Comparison of ENCODE assay signal across 8 mouse cellular contexts in genomic region chr9:21614864-21615616, GRCm38 (mm10). TPM values are rescaled to one million over a fixed set of nuclear protein-coding genes. Genes with fewer than 3 reads are reported as not detected.
DNase-seq lines count a peak whose midpoint lies in the region; ATAC-seq and TF ChIP-seq lines count a peak whose summit lies in the region.

No protein-coding gene starts in this region.

- H3K4me3 ChIP-seq in heart, embryonic 10.5 days = peak overlapping the region; percentile 88
- H3K4me3 ChIP-seq in C2C12 (ENCODE audit: insufficient read depth, poor library complexity, severe bottlenecking) = peak overlapping the region; percentile 31
- H3K4me3 ChIP-seq in forebrain, embryonic 11.5 days (ENCODE audit: low read depth, low read length) = peak overlapping the region; percentile 72
- peak overlapping the region; percentile 92 for H3K4me3 ChIP-seq in liver, embryonic 13.5 days (replicated peaks)

- peaks cover 12% of the 10 kb centered on the region for H3K36me3 ChIP-seq in heart, embryonic 10.5 days
- no peaks in the 10 kb centered on the region for H3K36me3 ChIP-seq in C2C12 (ENCODE audit: control insufficient read depth, insufficient read depth)
- H3K36me3 ChIP-seq in forebrain, embryonic 11.5 days (ENCODE audit: control insufficient read depth, insufficient read depth, low read length) = no peaks in the 10 kb centered on the region
- H3K36me3 ChIP-seq in liver, embryonic 13.5 days = peaks cover 8% of the 10 kb centered on the region

- ATAC-seq in forebrain, embryonic 11.5 days (replicated peaks; ENCODE audit: low FRiP score) = no peak
- ATAC-seq in liver, embryonic 13.5 days (ENCODE audit: low read depth) = no peak

- no peak for DNase-seq in heart, embryonic 10.5 days (ENCODE audit: low spot score)
- no peak for DNase-seq in heart, adult 18-20 months
- DNase-seq in forebrain, embryonic 11.5 days (ENCODE audit: low spot score) = no peak
- no peak for DNase-seq in liver, embryonic 13.5 days
- no peak for DNase-seq in frontal cortex, postnatal 36 days (ENCODE audit: low spot score in 2 of 2)
- no peak for DNase-seq in adrenal gland, postnatal 14 days
- DNase-seq in yolk sac, embryonic 10.5 days (ENCODE audit: low spot score) = no peak

- H3K27me3 ChIP-seq in heart, embryonic 10.5 days (ENCODE audit: insufficient read depth, poor library complexity, severe bottlenecking) = no peaks in the 10 kb centered on the region
- H3K27me3 ChIP-seq in C2C12 (ENCODE audit: control insufficient read depth, insufficient read depth, insufficient read length) = no peaks in the 10 kb centered on the region
- no peaks in the 10 kb centered on the region for H3K27me3 ChIP-seq in forebrain, embryonic 11.5 days (ENCODE audit: control insufficient read depth, insufficient read depth, low read length)
- no peaks in the 10 kb centered on the region for H3K27me3 ChIP-seq in liver, embryonic 13.5 days

- H3K9me3 ChIP-seq in heart, embryonic 10.5 days = no peaks in the 10 kb centered on the region
- no peaks in the 10 kb centered on the region for H3K9me3 ChIP-seq in forebrain, embryonic 11.5 days (ENCODE audit: control insufficient read depth, low read length)
- no peaks in the 10 kb centered on the region for H3K9me3 ChIP-seq in liver, embryonic 13.5 days (replicated peaks)

- no peak for TF ChIP-seq CTCF in C2C12 (IDR thresholded peaks at IDR 0.05; ENCODE audit: control insufficient read depth, insufficient read depth, insufficient read length)

- H3K4me2 ChIP-seq in forebrain, embryonic 11.5 days (ENCODE audit: low read depth, low read length, severe bottlenecking) = peak overlapping the region; percentile 73
- peak overlapping the region; percentile 85 for H3K4me2 ChIP-seq in liver, embryonic 13.5 days

- H3K79me3 ChIP-seq in C2C12 (ENCODE audit: low read depth) = peaks cover 36% of the 10 kb centered on the region

- H3K4me1 ChIP-seq in heart, embryonic 10.5 days = peaks cover 14% of the 10 kb centered on the region; the same call in 1 of the 2 replicates
- H3K4me1 ChIP-seq in forebrain, embryonic 11.5 days (replicated peaks; ENCODE audit: control insufficient read depth, insufficient read depth, low read length) = peaks cover 8% of the 10 kb centered on the region; the same call in 1 of the 2 replicates
- H3K4me1 ChIP-seq in liver, embryonic 13.5 days (replicated peaks) = peaks cover 38% of the 10 kb centered on the region

- peaks cover 50% of the 10 kb centered on the region for H3K79me2 ChIP-seq in C2C12 (ENCODE audit: control insufficient read depth, insufficient read depth)

- peak overlapping the region; percentile 99 for H3K27ac ChIP-seq in heart, embryonic 10.5 days
- peak overlapping the region; percentile 94 for H3K27ac ChIP-seq in forebrain, embryonic 11.5 days (ENCODE audit: low read depth, low read length)
- H3K27ac ChIP-seq in liver, embryonic 13.5 days = peak overlapping the region; percentile 89

- peak overlapping the region; percentile 80 for H3ac ChIP-seq in C2C12 (ENCODE audit: control insufficient read depth, insufficient read length, low read depth)

- peak overlapping the region; percentile 82 for H3K9ac ChIP-seq in forebrain, embryonic 11.5 days (ENCODE audit: low read length)
- peak overlapping the region; percentile 94 for H3K9ac ChIP-seq in liver, embryonic 13.5 days

- WGBS in heart, embryonic 10.5 days = 79% methylated on average over 15 of the region's 15 CpGs
- WGBS in forebrain, embryonic 11.5 days = 79% methylated on average over 15 of the region's 15 CpGs
- WGBS in liver, embryonic 13.5 days (ENCODE audit: insufficient replicate concordance) = 59% methylated on average over 15 of the region's 15 CpGs

TF ChIP-seq in C2C12, 6 proteins besides CTCF, POLR2A, EP300 and RAD21:
- TF ChIP-seq CEBPB (IDR thresholded peaks at IDR 0.05; ENCODE audit: low read depth) (no peak), USF1 (IDR thresholded peaks at IDR 0.05; ENCODE audit: low read depth) (no peak), FOSL1 (IDR thresholded peaks at IDR 0.05; ENCODE audit: insufficient read depth, low read length, poor library complexity, severe bottlenecking) (no peak)

RNA-seq across cellular contexts. Expression of gene Smarca4, which starts 0.9 kb away (rescaled TPM):
- 91.1 and 113 TPM in 2 replicates for polyA plus RNA-seq in heart, embryonic 10.5 days (2016; fragmentation: Nextera tagmentation; extraction: Ambion mirVana)
- total RNA-seq in heart, adult 18-20 months (2021) = 10 to 100 TPM; 45.7 to 50.8 TPM
- 72.2 TPM for polyA plus RNA-seq in C2C12 (2012; fragmentation: generic; extraction: Trizol)
- polyA plus RNA-seq in forebrain, embryonic 11.5 days (2014; fragmentation: Nextera tagmentation; extraction: Ambion mirVana) = 191 and 197 TPM in 2 replicates
- polyA plus RNA-seq in liver, embryonic 13.5 days (2015; fragmentation: Nextera tagmentation; extraction: Ambion mirVana) = 26.5 and 29.5 TPM in 2 replicates
- 70.8 and 71.0 TPM in 2 replicates for total RNA-seq in adrenal gland, postnatal 14 days (2021)

RNA-seq across cellular contexts. Expression of gene Yipf2, which starts 22.4 kb away (rescaled TPM):
- 17.1 and 22.8 TPM in 2 replicates for polyA plus RNA-seq in heart, embryonic 10.5 days (2016; fragmentation: Nextera tagmentation; extraction: Ambion mirVana)
- total RNA-seq in heart, adult 18-20 months (2021) = 1 to 10 TPM; 4.8 to 7.6 TPM
- polyA plus RNA-seq in C2C12 (2012; fragmentation: generic; extraction: Trizol) = 12.5 TPM
- 15.5 and 16.0 TPM in 2 replicates for polyA plus RNA-seq in forebrain, embryonic 11.5 days (2014; fragmentation: Nextera tagmentation; extraction: Ambion mirVana)
- 8.8 and 10.2 TPM in 2 replicates for polyA plus RNA-seq in liver, embryonic 13.5 days (2015; fragmentation: Nextera tagmentation; extraction: Ambion mirVana)
- 22.6 and 23.2 TPM in 2 replicates for total RNA-seq in adrenal gland, postnatal 14 days (2021)

RNA-seq across cellular contexts. Expression of gene Timm29, which starts 22.5 kb away (rescaled TPM):
- polyA plus RNA-seq in heart, embryonic 10.5 days (2016; fragmentation: Nextera tagmentation; extraction: Ambion mirVana) = 27.4 and 33.3 TPM in 2 replicates
- total RNA-seq in heart, adult 18-20 months (2021) = 10 to 100 TPM; 62.0 to 62.2 TPM
- polyA plus RNA-seq in C2C12 (2012; fragmentation: generic; extraction: Trizol) = 20.8 TPM
- polyA plus RNA-seq in forebrain, embryonic 11.5 days (2014; fragmentation: Nextera tagmentation; extraction: Ambion mirVana) = 51.0 and 57.5 TPM in 2 replicates
- 17.7 and 21.5 TPM in 2 replicates for polyA plus RNA-seq in liver, embryonic 13.5 days (2015; fragmentation: Nextera tagmentation; extraction: Ambion mirVana)
- 48.2 and 49.5 TPM in 2 replicates for total RNA-seq in adrenal gland, postnatal 14 days (2021)

Comparison
In these comparisons a context has a peak if more than half of its experiments do, and no peak if none do; other contexts are left out.
1. H3K4me3 ChIP-seq: peak in every context shown above with its lines; median percentile 92 in liver, embryonic 13.5 days; 88 in heart, embryonic 10.5 days; 72 in forebrain, embryonic 11.5 days; 31 in C2C12.